Mouse (Mus musculus) neural tube, embryonic 15.5 days (tissue): Measurements from ENCODE around the gene 1700003H04Rik. TPM values are rescaled to one million over a fixed set of nuclear protein-coding genes. Genes with fewer than 3 reads are reported as not detected.

Experiments used
- ATAC-seq: fragments of 200-750 bp; cut with Nextera tagmentation; 2 replicates; pipeline ENCODE4 v1.8.0; 2017; ENCODE audit warnings: mild to moderate bottlenecking, moderate TSS enrichment, moderate library complexity; ENCODE audit not compliant: low FRiP score
- H3K27ac ChIP-seq: fragments of 300-500 bp; sonication (generic); replicated peaks from 2 replicates; pipeline ENCODE4 v1.5.1; 2015; ENCODE audit warnings: mild to moderate bottlenecking, inconsistent platforms
- H3K27me3 ChIP-seq: fragments of 300-500 bp; sonication (generic); replicated peaks from 2 replicates; pipeline ENCODE4 v1.6.1; 2015; ENCODE audit warnings: inconsistent platforms
- H3K36me3 ChIP-seq: fragments of 300-500 bp; sonication (generic); 2 replicates; pipeline ENCODE4 v1.6.1; 2015; ENCODE audit warnings: inconsistent platforms
- H3K4me1 ChIP-seq: fragments of 300-500 bp; sonication (generic); 2 replicates; pipeline ENCODE4 v1.6.1; 2015; ENCODE audit warnings: inconsistent platforms
- H3K4me2 ChIP-seq: fragments of 300-500 bp; sonication (generic); 2 replicates; pipeline ENCODE4 v1.6.1; 2015; ENCODE audit warnings: inconsistent platforms, mild to moderate bottlenecking, moderate library complexity
- H3K4me3 ChIP-seq: fragments of 300-500 bp; sonication (generic); replicated peaks from 2 replicates; pipeline ENCODE4 v1.5.1; 2015; ENCODE audit warnings: mild to moderate bottlenecking, inconsistent platforms
- H3K9ac ChIP-seq: fragments of 300-500 bp; sonication (generic); replicated peaks from 2 replicates; pipeline ENCODE4 v1.6.1; 2015; ENCODE audit warnings: mild to moderate bottlenecking, inconsistent platforms
- H3K9me3 ChIP-seq: fragments of 300-500 bp; sonication (generic); replicated peaks from 2 replicates; pipeline ENCODE4 v1.6.1; 2016; ENCODE audit warnings: inconsistent platforms
- WGBS: fragments of 180-500 bp; shearing (Covaris S2); methylation state at CpG from one replicate; pipeline ENCODE4 v1.1.7; 2015; ENCODE audit warnings: mixed read lengths; 5-methylcytosine and 5-hydroxymethylcytosine counted together
- polyA plus RNA-seq: library from polyadenylated mRNA; unstranded; fragments of >200 nt; fragmentation: Nextera tagmentation; extraction: Ambion mirVana; gene quantifications from 2 replicates; pipeline ENCODE4 v1.2.1, GENCODE M21; 2015

The 1700003H04Rik gene
- polyA plus RNA-seq, 1 experiment from 2014 or later, result not detected

- Histone ChIP-seq H3K9ac (no peak overlapping the region), H3K9me3 (no peaks in the 10 kb centered on the region), H3K27ac (no peak overlapping the region), H3K4me3 (no peak overlapping the region), H3K36me3 (no peaks in the 10 kb centered on the region), H3K4me1 (no peaks in the 10 kb centered on the region), H3K27me3 (no peaks in the 10 kb centered on the region), H3K4me2 (no peak overlapping the region)
- ATAC-seq, result no peak
- WGBS, result 64% methylated on average over 2 of the region's 2 CpGs
Measured at GRCm38 (mm10) chr3:124538260-124538659, 42.6 kb downstream of the 1700003H04Rik start.

DNA sequence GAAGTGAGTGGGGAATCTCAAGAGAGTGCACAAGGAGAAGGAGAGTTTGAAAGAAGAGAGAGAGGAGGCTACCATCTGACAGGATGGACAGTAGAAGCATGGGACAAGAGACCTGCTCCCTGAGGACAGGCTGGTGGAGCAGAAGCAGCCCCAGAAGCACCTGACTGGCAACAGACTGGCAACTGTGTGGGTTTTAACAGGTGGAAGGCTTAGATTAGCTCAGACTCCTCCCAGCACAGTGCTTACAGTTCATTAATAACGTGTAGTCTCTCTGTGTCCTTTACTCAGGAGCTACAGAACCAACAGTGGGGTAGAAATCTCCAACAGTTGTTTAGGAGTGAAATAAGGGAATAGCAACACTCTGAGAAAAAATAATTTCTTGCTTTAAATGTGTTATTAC is 44.3 kb downstream of the 1700003H04Rik start:
- Histone ChIP-seq H3K4me3 (no peak overlapping the region), H3K9me3 (no peaks in the 10 kb centered on the region), H3K27ac (no peak overlapping the region), H3K4me2 (no peak overlapping the region), H3K36me3 (no peaks in the 10 kb centered on the region), H3K4me1 (no peaks in the 10 kb centered on the region), H3K27me3 (no peaks in the 10 kb centered on the region), H3K9ac (no peak overlapping the region)
- ATAC-seq, result no peak
- 68% methylated on average over 1 of the region's 1 CpGs for whole genome bisulfite sequencing

DNA sequence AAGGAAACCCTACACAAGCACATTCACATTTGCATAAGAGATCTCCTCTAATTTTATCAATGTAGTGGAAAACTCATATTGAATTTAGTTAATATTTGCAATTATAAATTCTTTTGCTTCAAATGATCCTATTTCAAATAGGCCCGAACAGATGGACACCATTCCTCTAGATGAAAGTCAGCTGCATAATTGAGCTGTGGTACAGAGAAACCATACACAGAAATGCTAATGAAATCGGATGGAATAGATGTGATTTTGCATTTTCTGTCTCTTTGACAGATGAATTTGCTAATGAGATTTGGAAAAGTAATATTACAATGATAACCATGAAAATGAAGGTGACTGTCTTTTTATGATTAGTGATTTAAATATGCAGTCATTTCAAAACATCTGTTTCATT is 62.1 kb downstream of the 1700003H04Rik start:
- no peaks in the 10 kb centered on the region for H3K9me3 ChIP-seq
- ATAC-seq, result no peak
- no peak overlapping the region for H3K9ac ChIP-seq
- H3K4me1 ChIP-seq, result no peaks in the 10 kb centered on the region
- no peaks in the 10 kb centered on the region for H3K27me3 ChIP-seq
- no peak overlapping the region for H3K4me2 ChIP-seq
- H3K4me3 ChIP-seq, result no peak overlapping the region
- no peak overlapping the region for H3K27ac ChIP-seq
- 77% methylated on average over 2 of the region's 2 CpGs for WGBS
- no peaks in the 10 kb centered on the region for H3K36me3 ChIP-seq

Other genes with a start within 250 kb of the 1700003H04Rik start
- gene 1700006A11Rik, start 155.1 kb downstream of the 1700003H04Rik start, polyA plus RNA-seq, result not detected in 2 replicates